Mouse (Mus musculus) ES-E14 (cell line): ENCODE data around the gene Slc5a10.

Experiments used
- CHD2 ChIP-seq: IDR thresholded peaks from 2 replicates; pipeline ENCODE4 v1.6.1; 2014; ENCODE audit warnings: mild to moderate bottlenecking, low read depth, low read length, inconsistent platforms
- HCFC1 ChIP-seq: IDR thresholded peaks from 2 replicates; pipeline ENCODE4 v1.6.1; 2012; ENCODE audit warnings: low read length, inconsistent platforms, borderline replicate concordance; ENCODE audit not compliant: insufficient read depth
- ZC3H11A ChIP-seq: IDR thresholded peaks from 2 replicates; pipeline ENCODE4 v1.6.1; 2012; ENCODE audit warnings: low read depth, mild to moderate bottlenecking, inconsistent platforms, low read length, borderline replicate concordance
- ZNF384 ChIP-seq: IDR thresholded peaks from 2 replicates; pipeline ENCODE4 v1.6.1; 2012; ENCODE audit warnings: low read depth, low read length, inconsistent platforms

DNA sequence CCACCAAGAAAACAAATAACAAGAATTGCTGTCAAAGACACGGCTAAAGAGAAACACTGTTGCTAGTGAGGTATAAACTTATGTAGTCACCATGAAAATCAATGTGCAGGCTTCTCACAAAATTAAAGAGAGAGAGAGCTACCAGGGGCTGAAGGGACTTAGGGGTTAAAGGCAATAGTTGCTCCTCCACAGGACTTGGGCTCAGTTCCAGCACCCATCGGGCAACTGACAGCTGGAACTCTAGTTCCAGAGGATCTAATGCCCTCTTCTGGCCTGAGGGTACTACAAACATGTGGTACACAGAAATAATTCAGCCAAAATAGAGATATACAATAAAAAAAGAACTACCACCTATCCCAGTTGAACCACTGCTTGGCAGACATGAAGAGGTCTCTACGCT, 26.5 kb upstream of the Slc5a10 start:
- TF ChIP-seq ZC3H11A (no peak), ZNF384 (no peak), CHD2 (no peak), HCFC1 (no peak)
